Mouse (Mus musculus) urinary bladder, postnatal 25 days (tissue): Measurements from ENCODE around the gene Ubald1.

Source experiments
- DNase-seq: peaks from one replicate; pipeline ENCODE4 v3.0.0; 2022; ENCODE audit warnings: low spot score

Ubald1 gene

GRCm38 (mm10) chr16:4898881-4899280 is 18.8 kb upstream of the Ubald1 start:
- DNase-seq, result no peak

- no peak for DNase-seq
Observed at GRCm38 (mm10) chr16:4897146-4897730, 17.1 kb upstream of the Ubald1 start.

GRCm38 (mm10) chr16:4896249-4897027 is 16.3 kb upstream of the Ubald1 start:
- DNase-seq, result no peak

- no peak for DNase-seq
Observed at GRCm38 (mm10) chr16:4894201-4894908, 14.2 kb upstream of the Ubald1 start.

GRCm38 (mm10) chr16:4892171-4892570 is 12.1 kb upstream of the Ubald1 start:
- no peak for DNase-seq

- no peak for DNase-seq
Observed at GRCm38 (mm10) chr16:4890201-4890709, 10.1 kb upstream of the Ubald1 start.

GRCm38 (mm10) chr16:4886690-4887020 is 6.5 kb upstream of the Ubald1 start:
- DNase-seq, result no peak

GRCm38 (mm10) chr16:4885760-4886689 is 5.9 kb upstream of the Ubald1 start, which contains the start of gene Mgrn1:
Gene Mgrn1, plus strand, starts transcription at chr16:4886249.
- DNase-seq, result peak; percentile 76

GRCm38 (mm10) chr16:4884930-4885329 is 4.8 kb upstream of the Ubald1 start:
- no peak for DNase-seq

GRCm38 (mm10) chr16:4881400-4882351 is 1.6 kb upstream of the Ubald1 start:
- no peak for DNase-seq

- DNase-seq, result peak; percentile 87
Observed at GRCm38 (mm10) chr16:4879708-4880124, 399 bp downstream of the Ubald1 start.

GRCm38 (mm10) chr16:4879101-4879707 is 911 bp downstream of the Ubald1 start:
- peak; percentile 31 for DNase-seq

GRCm38 (mm10) chr16:4878192-4878885 is 1.8 kb downstream of the Ubald1 start:
- peak; percentile 48 for DNase-seq

GRCm38 (mm10) chr16:4877701-4878100 is 2.4 kb downstream of the Ubald1 start:
- no peak for DNase-seq

GRCm38 (mm10) chr16:4877195-4877594 is 2.9 kb downstream of the Ubald1 start:
- no peak for DNase-seq

- peak; percentile 66 for DNase-seq
Observed at GRCm38 (mm10) chr16:4876033-4876680, 4.0 kb downstream of the Ubald1 start.

- DNase-seq, result no peak
Observed at GRCm38 (mm10) chr16:4875198-4876032, 4.7 kb downstream of the Ubald1 start.

GRCm38 (mm10) chr16:4871926-4872325 is 8.2 kb downstream of the Ubald1 start:
- no peak for DNase-seq
